Mouse (Mus musculus): ENCODE data around the gene Lrrc27.

DNA sequence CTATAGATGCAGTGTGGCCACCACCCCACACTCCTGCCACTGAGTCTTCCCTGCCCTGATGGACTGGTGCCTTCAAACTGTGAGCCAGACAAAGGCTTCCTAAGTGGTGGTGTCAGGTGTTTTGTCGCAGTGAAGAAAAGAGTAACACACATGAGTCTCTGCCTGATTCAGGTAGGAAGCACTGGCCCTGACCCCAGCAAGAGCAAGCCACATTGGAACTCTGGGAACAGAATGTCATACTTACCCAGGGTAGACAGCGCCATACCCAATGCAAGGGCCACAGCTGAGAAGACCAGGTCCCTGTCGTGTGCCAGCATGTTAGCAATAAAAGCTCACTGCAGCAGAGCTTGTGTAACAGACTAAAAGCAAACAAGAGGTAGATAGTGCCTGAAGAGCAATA lies 32.7 kb upstream of the Lrrc27 start:
- TF ChIP-seq CTCF (conservative IDR thresholded peaks at IDR 0.05 in 1 of 2, IDR thresholded peaks at IDR 0.05 in 1 of 2; ENCODE audit: low read depth in 2 of 2, low read length in 2 of 2) (no peak), SMC3 (IDR thresholded peaks at IDR 0.05; ENCODE audit: low read depth, low read length) (no peak)

Data from CH12.LX (cell line).